Mouse (Mus musculus): ENCODE data around the gene Ccdc88a.

- no peak for TF ChIP-seq CTCF (conservative IDR thresholded peaks at IDR 0.05; ENCODE audit: low read length)
- no peak for TF ChIP-seq POU5F1 (IDR thresholded peaks at IDR 0.05; ENCODE audit: borderline replicate concordance, low read length)
- no peak for TF ChIP-seq NANOG (IDR thresholded peaks at IDR 0.05; ENCODE audit: borderline replicate concordance, low read length)
Observed at GRCm38 (mm10) chr11:29514682-29515412, 141.4 kb downstream of the Ccdc88a start, which contains the start of gene Prorsd1.
